Mouse (Mus musculus): ENCODE results near the gene Hfe2. TPM values are rescaled to one million over a fixed set of nuclear protein-coding genes. Genes with fewer than 3 reads are reported as not detected.

The Hfe2 gene
- polyA plus RNA-seq, 1 experiment from 2014 or later: 0.35 TPM

DNA sequence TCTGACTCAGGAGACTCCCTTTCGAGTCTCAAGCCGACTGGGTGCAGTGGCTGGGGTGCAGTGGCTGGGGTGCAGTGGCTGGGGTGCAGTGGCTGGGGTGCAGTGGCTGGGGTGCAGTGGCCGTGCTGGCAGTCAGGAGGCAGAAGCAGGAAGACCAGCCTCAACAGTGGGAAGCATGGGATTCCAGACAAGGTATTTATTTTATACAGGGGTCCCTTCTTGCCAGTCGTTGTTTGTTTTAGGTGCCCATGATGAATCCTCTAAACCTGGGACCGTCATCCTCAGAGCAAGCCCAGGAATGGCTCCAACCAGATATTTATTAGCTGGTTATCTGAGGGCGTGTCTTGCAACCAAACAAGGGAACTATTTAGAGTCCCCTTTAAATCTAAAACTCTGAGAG is 28.6 kb downstream of the Hfe2 start:
- TF ChIP-seq CTCF (IDR thresholded peaks at IDR 0.05): no peak
- no peak for TF ChIP-seq EP300 (IDR thresholded peaks at IDR 0.05)
- Histone ChIP-seq H3K4me1 (ENCODE audit: insufficient read depth, low read depth, low read length) (peaks cover 24% of the 10 kb centered on the region; the same call in 1 of the 2 replicates), H3K27me3 (replicated peaks; ENCODE audit: insufficient read depth, low read length) (no peaks in the 10 kb centered on the region), H3K9ac (replicated peaks; ENCODE audit: low read depth) (no peak overlapping the region), H3K9me3 (ENCODE audit: low read length) (no peaks in the 10 kb centered on the region), H3K4me2 (replicated peaks; ENCODE audit: low read depth, low read length) (no peak overlapping the region), H3K36me3 (ENCODE audit: insufficient read depth, low read length) (0 out of 2 replicates have a peak, but pooled peaks cover under 1% of the 10 kb centered on the region), H3K4me3 (ENCODE audit: low read depth, low read length) (no peak overlapping the region), H3K27ac (ENCODE audit: low read length) (peak overlapping the region; percentile 6; the same call in 1 of the 2 replicates)
- DNase-seq (ENCODE audit: low spot score) (no peak), ATAC-seq (no peak)
- WGBS: 67% methylated on average over 6 of the region's 6 CpGs

GRCm38 (mm10) chr3:96554251-96554650 is 29.3 kb downstream of the Hfe2 start:
- H3K4me1 ChIP-seq (ENCODE audit: insufficient read depth, low read depth, low read length): peaks cover 24% of the 10 kb centered on the region; the same call in 1 of the 2 replicates
- WGBS: 68% methylated on average over 6 of the region's 6 CpGs
- peak overlapping the region; percentile 99 for H3K27ac ChIP-seq (ENCODE audit: low read length)
- no peaks in the 10 kb centered on the region for H3K27me3 ChIP-seq (replicated peaks; ENCODE audit: insufficient read depth, low read length)
- no peak for TF ChIP-seq CTCF (IDR thresholded peaks at IDR 0.05)
- peak; percentile 13; the same call in 1 of the 2 replicates for TF ChIP-seq EP300 (IDR thresholded peaks at IDR 0.05)
- H3K4me3 ChIP-seq (ENCODE audit: low read depth, low read length): no peak overlapping the region
- H3K9ac ChIP-seq (replicated peaks; ENCODE audit: low read depth): no peak overlapping the region
- DNase-seq (ENCODE audit: low spot score): no peak
- H3K9me3 ChIP-seq (ENCODE audit: low read length): no peaks in the 10 kb centered on the region
- ATAC-seq: no peak
- no peak overlapping the region for H3K4me2 ChIP-seq (replicated peaks; ENCODE audit: low read depth, low read length)
- peaks cover 7% of the 10 kb centered on the region for H3K36me3 ChIP-seq (ENCODE audit: insufficient read depth, low read length)

GRCm38 (mm10) chr3:96555041-96555596 is 30.1 kb downstream of the Hfe2 start:
- Histone ChIP-seq H3K27ac (ENCODE audit: low read length) (peak overlapping the region; percentile 99), H3K9ac (replicated peaks; ENCODE audit: low read depth) (peak overlapping the region; percentile 86), H3K9me3 (ENCODE audit: low read length) (no peaks in the 10 kb centered on the region), H3K4me1 (ENCODE audit: insufficient read depth, low read depth, low read length) (peaks cover 24% of the 10 kb centered on the region; the same call in 1 of the 2 replicates), H3K27me3 (replicated peaks; ENCODE audit: insufficient read depth, low read length) (no peaks in the 10 kb centered on the region), H3K4me2 (replicated peaks; ENCODE audit: low read depth, low read length) (peak overlapping the region; percentile 82), H3K36me3 (ENCODE audit: insufficient read depth, low read length) (peaks cover 15% of the 10 kb centered on the region), H3K4me3 (ENCODE audit: low read depth, low read length) (peak overlapping the region; percentile 90; the same call in 1 of the 2 replicates)
- ATAC-seq (peak; percentile 51), DNase-seq (ENCODE audit: low spot score) (peak; percentile 97)
- 6% methylated on average over 12 of the region's 12 CpGs for WGBS
- TF ChIP-seq CTCF (IDR thresholded peaks at IDR 0.05) (no peak), EP300 (IDR thresholded peaks at IDR 0.05) (peak; percentile 100)

DNA sequence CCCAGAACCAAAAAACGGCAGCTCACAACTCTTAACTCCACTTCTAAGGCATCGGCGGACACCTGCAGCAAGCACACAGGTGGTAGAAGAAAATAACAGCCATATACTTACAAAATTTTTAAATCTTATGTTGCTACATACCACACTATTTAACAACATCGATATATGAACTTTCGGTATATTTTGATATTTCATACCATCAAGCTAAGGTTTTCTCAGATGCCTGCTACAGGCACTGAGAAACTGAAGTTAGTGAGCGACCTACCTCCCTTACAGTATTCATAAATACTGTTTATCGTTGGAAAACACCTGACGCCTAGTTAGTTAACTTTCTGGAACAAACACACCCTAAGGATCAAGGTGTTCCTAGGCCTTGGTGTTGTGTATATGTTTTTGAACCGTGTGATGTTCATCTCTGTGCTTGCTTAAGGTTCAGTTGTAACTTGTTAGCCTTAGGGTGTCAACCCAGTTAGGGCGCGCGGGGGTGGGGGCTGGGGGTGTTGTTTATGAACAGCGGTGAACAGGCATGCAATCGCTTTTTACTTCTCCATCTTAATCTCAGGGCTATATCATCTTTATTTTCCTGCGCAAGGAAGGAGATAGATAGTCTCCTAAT is 31.1 kb downstream of the Hfe2 start:
- Histone ChIP-seq H3K9ac (replicated peaks; ENCODE audit: low read depth) (peak overlapping the region; percentile 86), H3K27ac (ENCODE audit: low read length) (peak overlapping the region; percentile 99), H3K27me3 (replicated peaks; ENCODE audit: insufficient read depth, low read length) (no peaks in the 10 kb centered on the region), H3K4me1 (ENCODE audit: insufficient read depth, low read depth, low read length) (peaks cover 20% of the 10 kb centered on the region; the same call in 1 of the 2 replicates), H3K9me3 (ENCODE audit: low read length) (no peaks in the 10 kb centered on the region), H3K36me3 (ENCODE audit: insufficient read depth, low read length) (peaks cover 24% of the 10 kb centered on the region), H3K4me2 (replicated peaks; ENCODE audit: low read depth, low read length) (peak overlapping the region; percentile 82), H3K4me3 (ENCODE audit: low read depth, low read length) (peak overlapping the region; percentile 90)
- no peak for DNase-seq (ENCODE audit: low spot score)
- no peak for ATAC-seq
- TF ChIP-seq CTCF (IDR thresholded peaks at IDR 0.05) (no peak), EP300 (IDR thresholded peaks at IDR 0.05) (no peak)
- 60% methylated on average over 15 of the region's 15 CpGs for WGBS

- WGBS: 4% methylated on average over 22 of the region's 22 CpGs
- Histone ChIP-seq H3K36me3 (ENCODE audit: insufficient read depth, low read length) (peaks cover 29% of the 10 kb centered on the region), H3K27me3 (replicated peaks; ENCODE audit: insufficient read depth, low read length) (no peaks in the 10 kb centered on the region), H3K4me3 (ENCODE audit: low read depth, low read length) (peak overlapping the region; percentile 90), H3K4me2 (replicated peaks; ENCODE audit: low read depth, low read length) (peak overlapping the region; percentile 82), H3K9ac (replicated peaks; ENCODE audit: low read depth) (peak overlapping the region; percentile 86), H3K4me1 (ENCODE audit: insufficient read depth, low read depth, low read length) (peaks cover 15% of the 10 kb centered on the region; the same call in 1 of the 2 replicates), H3K9me3 (ENCODE audit: low read length) (no peaks in the 10 kb centered on the region), H3K27ac (ENCODE audit: low read length) (peak overlapping the region; percentile 99)
- ATAC-seq (peak; percentile 15), DNase-seq (ENCODE audit: low spot score) (peak; percentile 85)
- no peak for TF ChIP-seq CTCF (IDR thresholded peaks at IDR 0.05)
- TF ChIP-seq EP300 (IDR thresholded peaks at IDR 0.05): peak; percentile 98
These were observed 32.0 kb downstream of the Hfe2 start for GRCm38 (mm10) chr3:96556651-96557635.

Measured in lung, postnatal 0 days (tissue).